Mouse (Mus musculus) E14TG2a.4 (cell line): ENCODE measurements around the gene Elmod1.
"Not testable (repeated sequence)": the region's sequence is repeated elsewhere in the genome, so short reads cannot be mapped to it uniquely, and the experiment has no call there.

Source experiments
- CTCF ChIP-seq: conservative IDR thresholded peaks from 2 replicates; pipeline ENCODE4 v1.5.1; 2014; ENCODE audit warnings: low read length
- NANOG ChIP-seq: IDR thresholded peaks from 2 replicates; pipeline ENCODE4 v1.6.1; 2014; ENCODE audit warnings: borderline replicate concordance, low read length, mixed read lengths
- POU5F1 ChIP-seq: IDR thresholded peaks from 2 replicates; pipeline ENCODE4 v1.6.1; 2014; ENCODE audit warnings: low read length, borderline replicate concordance

DNA sequence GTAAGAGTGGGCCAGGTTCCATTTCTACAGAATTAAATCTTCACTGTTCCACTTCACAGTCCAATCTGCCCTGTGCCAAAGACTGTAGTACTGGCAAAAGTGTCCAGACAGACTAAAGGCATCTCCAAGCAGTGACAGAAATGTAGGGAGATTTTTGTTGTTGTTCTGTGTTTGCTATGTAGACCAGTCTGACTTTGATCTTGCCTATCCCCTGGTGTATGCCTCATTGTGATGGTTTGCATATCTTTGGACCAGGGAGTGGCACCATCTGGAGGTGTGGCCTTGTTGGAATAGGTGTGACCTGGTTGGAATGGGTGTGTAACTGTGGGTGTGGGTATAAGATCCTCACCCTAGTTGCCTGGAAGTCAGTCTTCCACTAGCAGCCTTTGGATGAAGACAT lies 17.5 kb upstream of the Elmod1 start:
- TF ChIP-seq CTCF, NANOG, POU5F1: not testable (repeated sequence)
